Mouse (Mus musculus) thymus, postnatal 0 days (tissue): ENCODE results near the gene Fancd2os. TPM values are rescaled to one million over a fixed set of nuclear protein-coding genes. Genes with fewer than 3 reads are reported as not detected.
A peak's percentile ranks its signal among the peaks of the same experiment; 100 is the strongest.

Experiments
- DNase-seq: peaks from one replicate; pipeline ENCODE4 v3.0.0-alpha.2; 2015; ENCODE audit warnings: low spot score
- polyA plus RNA-seq: library from polyadenylated mRNA; unstranded; fragments of >200 nt; fragmentation: Nextera tagmentation; extraction: Ambion mirVana; gene quantifications from 2 replicates; pipeline ENCODE4 v1.2.1, GENCODE M21; 2015

Fancd2os gene
- polyA plus RNA-seq, 1 experiment from 2014 or later = 0.25 TPM

DNA sequence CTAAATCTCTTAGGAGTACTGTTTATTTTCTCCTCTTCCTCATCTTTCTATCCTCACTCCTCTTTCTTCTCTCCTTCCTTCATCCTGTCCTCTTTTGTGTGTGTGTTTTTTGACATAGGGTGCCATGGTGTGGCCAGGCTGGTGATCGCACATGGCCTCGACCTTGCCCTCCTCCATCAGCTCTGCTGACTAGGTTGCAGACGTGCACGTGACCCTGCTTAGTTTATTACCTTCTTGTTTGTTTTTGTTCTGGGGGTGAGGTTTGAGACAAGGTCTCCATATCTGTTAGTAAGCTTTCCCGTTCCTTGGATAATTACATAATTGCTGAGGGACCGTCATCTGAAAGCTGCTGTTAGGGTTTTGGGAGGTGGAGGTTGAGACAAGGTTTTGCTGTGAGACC is 8.4 kb upstream of the Fancd2os start:
- DNase-seq = no peak

DNA sequence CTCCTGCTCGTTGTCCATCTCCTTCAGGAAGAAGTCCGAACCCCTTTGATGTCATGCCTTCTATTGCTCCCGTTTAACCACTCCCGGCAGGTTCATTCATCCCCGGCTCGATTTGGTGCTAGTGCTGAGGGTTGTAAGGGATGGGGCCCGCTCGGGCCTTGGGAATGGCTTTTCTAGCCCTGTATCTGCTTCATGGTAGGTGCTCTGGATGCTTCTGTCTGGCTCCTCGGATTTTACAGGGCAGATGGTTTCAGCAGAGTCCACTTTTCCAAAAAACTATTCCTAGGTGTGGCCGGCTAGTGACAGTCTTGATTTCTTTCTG is 4.7 kb upstream of the Fancd2os start:
- no peak for DNase-seq

DNA sequence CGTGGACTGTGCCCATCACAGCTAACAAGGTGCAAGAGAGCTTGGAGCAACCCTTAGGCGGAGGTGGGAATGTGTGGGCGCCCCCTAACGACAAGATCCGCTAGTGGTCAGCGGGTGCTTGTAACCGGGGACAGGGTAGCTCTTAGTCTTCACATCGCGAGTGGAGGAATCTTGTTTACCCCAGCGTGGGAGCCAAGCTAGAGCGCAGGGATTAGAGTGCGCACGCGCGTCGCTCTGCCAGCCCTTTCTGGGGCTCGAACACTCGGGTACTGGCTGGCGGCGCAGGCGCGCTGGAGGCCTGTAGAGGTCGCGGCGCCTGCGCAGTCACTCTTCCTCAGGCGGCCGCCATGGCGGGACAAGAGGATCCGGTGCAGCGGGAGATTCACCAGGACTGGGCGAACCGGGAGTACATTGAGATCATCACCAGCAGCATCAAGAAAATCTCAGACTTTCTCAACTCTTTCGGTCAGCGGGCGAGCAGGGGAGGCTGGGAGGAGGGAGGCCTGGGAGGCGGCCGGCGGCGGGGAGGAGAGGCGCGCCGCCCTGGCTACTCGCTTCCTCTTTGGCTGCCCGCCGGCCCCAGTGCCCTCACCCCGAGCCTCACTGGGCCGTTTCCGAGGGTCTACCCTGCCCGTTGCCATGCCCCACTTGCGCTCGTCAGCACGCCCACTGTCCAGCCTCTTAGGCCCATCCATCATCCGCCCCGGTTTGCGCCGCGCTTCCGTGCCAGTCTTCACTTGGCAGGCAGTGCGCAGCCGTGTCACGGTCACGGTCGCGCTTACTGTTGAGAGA is 4.1 kb upstream of the Fancd2os start, which contains the start of gene Brk1:
Gene Brk1 (plus strand): TSS at position 341 of the 792 bp plus-strand sequence.
- peak; percentile 92 for DNase-seq

DNA sequence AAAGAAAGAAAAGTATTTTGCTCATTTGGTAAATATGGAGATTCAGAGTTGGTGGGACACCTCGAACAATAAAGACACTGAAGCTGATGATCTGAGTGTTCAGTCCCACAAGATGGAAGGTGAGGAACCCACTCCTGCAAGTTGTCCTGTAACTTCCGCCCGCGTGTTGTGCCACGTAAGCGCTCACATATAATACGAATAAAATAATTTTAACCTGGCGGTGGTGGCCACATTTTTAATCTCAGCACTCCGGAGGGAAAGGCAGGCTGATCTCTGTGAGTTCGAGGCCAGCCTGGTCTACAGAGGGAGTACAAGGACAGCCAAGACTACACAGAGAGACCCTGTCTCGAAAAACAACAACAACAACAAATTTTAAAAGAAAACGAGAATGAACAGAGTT is 3.5 kb upstream of the Fancd2os start:
- no peak for DNase-seq

DNA sequence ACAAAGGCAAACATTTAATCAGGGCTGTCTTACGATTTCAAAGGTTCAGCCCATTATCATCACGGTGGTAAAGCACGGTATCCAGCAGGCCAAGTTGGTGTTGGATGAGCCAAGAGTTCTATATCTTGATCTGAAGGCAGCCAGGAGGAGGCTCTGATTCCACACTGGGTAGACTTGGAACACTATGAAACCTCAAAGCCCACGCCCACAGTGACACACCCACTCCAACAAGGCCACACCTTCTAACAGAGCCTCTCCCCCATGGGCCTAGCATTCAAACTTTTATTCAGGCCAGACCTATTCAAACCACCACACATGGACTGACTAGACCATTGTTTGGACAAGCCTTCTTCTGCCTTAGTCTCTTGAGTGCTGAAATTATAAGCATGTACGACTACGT is 2.3 kb upstream of the Fancd2os start:
- no peak for DNase-seq

DNA sequence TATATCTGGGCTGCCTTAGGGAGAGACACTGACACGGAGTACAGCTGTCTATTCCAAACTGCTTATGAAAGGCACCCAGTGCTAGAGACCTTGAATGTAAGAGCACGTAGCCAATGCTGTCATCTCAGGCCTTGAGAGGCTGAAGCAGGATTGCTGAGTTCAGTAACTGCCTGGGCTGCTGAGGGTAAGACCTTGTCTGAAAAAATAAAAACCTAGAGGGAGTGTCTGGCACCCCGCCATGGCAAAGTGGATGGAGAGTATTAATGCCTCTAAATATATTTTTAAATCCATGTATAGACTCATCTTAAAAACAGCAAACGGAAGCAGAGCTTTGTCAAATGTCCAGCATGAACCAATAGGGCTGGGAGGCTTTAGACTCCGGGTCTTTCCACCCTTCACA is 682 bp downstream of the Fancd2os start:
- DNase-seq = no peak

DNA sequence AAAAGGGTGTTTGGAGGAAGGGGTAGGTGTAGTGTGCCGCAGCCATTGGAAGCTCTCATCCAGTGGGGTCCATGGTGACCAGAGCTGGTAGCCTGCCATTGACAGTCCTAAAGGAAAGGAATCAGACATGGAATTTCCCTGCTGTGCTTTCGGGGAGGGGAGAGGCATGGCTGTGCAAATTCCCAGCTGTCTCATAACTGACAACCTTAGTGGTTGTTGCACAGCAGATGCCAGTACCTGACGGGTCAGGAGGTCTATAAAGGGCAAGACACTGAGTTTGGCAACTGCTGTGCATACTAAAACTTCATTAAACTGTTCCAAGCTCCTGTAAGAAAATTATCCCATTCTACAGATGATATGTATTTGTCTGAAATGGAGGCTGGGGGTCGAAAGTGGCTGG is 2.6 kb downstream of the Fancd2os start:
- no peak for DNase-seq

DNA sequence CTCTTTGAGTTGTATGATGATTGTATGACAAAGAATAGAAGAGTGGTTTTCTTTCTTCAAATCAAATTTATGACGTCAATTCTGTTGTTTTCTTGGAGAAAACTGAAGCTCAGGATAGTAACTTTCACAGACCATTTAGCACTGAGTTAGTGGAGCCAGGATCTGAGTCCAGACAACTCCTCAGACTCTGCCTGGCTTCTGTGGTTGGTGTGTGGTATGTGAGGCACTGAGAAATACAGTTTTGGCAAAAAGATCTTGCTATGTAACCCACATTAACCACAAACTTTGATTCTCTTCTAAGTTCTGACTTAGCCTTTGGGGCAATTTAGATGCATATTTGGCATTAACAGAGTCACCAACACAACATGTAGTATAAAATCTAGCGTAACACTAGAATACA is 7.9 kb downstream of the Fancd2os start:
- no peak for DNase-seq

DNA sequence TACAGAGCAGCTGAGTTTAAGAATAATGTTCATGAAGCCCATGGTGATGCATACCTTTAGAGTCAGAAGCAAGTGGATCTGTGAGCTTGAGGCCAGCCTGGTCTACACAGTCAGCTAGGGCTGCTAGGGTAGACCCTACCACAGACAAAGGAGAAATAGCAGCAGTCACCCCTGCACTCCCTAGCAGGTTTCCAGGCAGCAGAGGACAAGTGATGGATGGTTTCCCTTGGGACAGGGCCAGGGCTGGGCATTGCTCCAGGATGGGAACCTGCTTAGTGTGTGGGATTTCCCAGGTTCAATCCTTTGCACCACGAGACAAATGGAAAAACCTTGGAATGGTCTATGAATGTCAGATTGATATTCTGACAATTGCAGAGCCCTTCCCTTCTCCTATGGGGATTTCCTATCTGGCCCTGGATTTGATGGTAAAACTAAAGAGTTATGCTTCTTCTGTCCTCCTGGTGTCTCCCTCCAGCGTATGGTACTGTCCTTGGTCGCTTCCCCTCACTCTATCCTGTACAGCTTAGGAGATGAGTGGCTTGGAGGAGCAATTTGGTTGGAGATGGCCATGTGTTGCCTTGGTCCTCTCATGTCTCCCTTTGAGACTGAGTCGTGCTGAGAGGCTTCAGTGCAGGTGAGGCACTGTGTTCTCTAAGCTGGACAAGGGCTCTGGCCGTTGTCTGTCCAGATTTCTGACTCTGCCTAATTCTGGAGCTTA is 13.9 kb downstream of the Fancd2os start:
- no peak for DNase-seq

DNA sequence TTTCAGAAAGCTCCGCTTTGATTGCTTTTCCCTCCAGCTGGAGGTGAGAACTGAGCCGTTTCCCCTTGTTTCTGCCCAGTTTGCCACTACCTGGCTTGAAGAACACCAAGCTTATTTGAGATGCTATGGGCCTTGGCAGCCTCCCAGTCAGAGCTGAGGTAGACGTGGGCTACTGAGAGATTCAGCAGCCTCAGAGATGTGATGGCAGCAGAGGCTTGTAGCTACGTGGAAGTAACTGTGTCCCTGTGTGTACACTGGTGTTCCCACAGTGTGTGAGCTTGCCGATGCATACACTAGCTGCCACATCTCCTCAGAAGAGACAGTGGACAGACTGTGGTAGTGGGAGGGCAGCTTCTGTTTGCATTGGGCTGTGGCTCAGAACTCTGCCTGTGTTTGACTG is 15.4 kb downstream of the Fancd2os start:
- no peak for DNase-seq

DNA sequence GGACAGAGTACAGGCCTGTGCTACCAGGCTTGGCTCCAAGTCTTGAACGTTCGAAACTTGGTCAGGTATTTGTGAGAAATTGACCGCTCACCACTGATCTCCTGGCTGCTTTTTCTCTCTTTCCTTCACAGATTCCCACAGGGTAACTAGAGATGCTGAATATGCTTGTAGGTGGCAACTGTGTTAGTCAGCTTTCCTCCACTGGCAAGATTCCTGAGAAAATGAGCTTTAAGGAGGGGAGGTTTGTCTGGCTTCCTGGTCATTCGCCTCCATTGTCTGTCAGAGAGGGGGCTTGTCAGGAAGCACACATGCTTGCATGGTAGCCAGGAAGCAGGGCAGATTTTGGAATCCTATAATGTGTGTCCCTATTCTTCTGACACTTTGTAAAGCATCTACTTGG is 17.5 kb downstream of the Fancd2os start:
- no peak for DNase-seq

DNA sequence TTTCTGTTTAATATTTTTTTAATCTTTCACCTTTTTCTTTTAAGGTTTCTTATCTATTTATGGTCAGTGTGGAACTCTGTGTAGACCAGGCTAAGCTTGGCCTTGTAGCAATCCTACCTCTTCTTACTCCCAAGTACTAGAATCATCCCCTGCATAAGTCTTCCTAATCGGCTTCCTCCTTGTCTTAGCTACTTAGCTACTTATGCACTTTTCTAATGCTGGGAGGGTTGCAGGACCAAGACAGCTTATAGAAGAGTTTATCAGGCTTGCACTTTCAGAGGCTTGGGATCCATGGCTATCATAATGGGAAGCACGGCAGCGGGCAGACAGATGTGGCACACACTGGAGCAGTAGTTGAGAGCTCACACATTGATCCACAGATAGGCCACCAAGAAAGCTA is 21.2 kb downstream of the Fancd2os start:
- DNase-seq = no peak

DNA sequence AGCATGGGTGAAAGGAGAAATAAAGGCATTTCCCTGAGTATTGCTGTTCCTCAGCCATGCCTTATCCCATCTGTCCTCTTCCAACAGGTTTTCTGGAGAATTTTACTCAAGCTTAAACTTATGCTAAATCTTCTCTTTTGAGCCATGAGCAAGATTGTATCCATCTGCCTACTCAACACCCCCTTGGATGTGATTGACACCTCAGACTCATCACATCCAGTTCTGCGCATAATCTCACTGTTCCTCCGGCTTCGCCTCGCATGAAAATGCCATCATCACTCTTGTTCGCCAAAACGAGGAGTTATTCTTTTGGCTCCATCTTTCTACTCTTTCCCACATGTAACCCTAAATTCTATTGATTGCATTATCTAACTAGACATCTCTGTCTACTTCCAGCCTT is 24.5 kb downstream of the Fancd2os start:
- no peak for DNase-seq

DNA sequence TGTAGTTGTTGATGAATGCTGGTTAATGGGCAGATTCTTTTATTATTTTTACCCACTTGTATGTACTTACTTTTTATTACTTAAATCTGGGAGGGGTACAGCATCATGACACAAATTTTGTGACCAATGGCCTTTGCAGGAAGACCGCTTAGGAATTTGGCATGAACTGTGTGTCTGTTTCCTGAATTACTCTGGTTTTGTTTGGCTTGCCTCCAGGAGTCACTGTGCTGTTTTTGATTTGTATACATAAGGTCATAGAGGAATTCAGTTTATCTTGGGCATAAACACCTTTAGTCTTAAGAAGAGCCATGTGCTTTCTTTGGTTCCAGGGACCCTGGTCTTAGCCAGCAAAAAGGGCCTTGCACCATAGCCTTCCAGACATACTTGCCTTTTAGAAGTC is 36.0 kb downstream of the Fancd2os start:
- no peak for DNase-seq

DNA sequence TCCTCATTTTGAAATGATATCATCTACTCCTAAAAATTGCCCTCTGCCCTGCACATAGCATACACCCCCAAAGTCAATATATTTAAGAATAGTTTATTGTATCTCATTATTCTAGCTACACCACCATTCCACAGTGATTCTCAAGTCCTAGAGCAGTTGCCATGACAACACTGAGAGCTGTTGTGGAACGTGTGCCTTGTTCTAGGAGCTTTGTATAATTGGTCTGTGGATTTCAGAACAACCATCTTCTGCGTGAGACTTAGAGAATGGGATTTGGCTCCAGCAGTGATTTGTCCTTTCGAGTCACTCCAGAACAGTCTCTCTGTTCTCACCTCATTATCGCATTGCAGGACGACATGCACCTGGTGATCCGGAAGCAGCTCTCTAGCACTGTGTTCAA is 40.8 kb downstream of the Fancd2os start:
- no peak for DNase-seq

Other genes with a start within 250 kb of the Fancd2os start
- 37.5 and 39.5 TPM in 2 replicates for gene Tada3, start 222.8 kb downstream of the Fancd2os start, polyA plus RNA-seq
- gene Arpc4, start 222.6 kb downstream of the Fancd2os start, polyA plus RNA-seq = 528 and 562 TPM in 2 replicates
- gene Ttll3, start 211.5 kb downstream of the Fancd2os start, polyA plus RNA-seq = 4.6 and 7.2 TPM in 2 replicates
- 25.3 and 26.7 TPM in 2 replicates for gene Rpusd3, start 181.4 kb downstream of the Fancd2os start, polyA plus RNA-seq
- 0.37 and 1.5 TPM in 2 replicates for gene Cidec, start 165.0 kb downstream of the Fancd2os start, polyA plus RNA-seq
- gene Jagn1, start 158.1 kb downstream of the Fancd2os start, polyA plus RNA-seq = 69.1 and 70.6 TPM in 2 replicates
- gene Il17re, start 142.2 kb downstream of the Fancd2os start, polyA plus RNA-seq = 6.0 and 7.9 TPM in 2 replicates
- gene Il17rc, start 129.3 kb downstream of the Fancd2os start, polyA plus RNA-seq = 5.0 and 6.5 TPM in 2 replicates
- gene Creld1, start 117.4 kb downstream of the Fancd2os start, polyA plus RNA-seq = 9.5 and 10.3 TPM in 2 replicates
- gene Prrt3, start 98.8 kb downstream of the Fancd2os start, polyA plus RNA-seq = 0.17 TPM in 2 replicates
- gene Emc3, start 69.1 kb downstream of the Fancd2os start, polyA plus RNA-seq = 92.3 and 94.4 TPM in 2 replicates
- 10.2 and 11.2 TPM in 2 replicates for gene Fancd2, start 69.0 kb downstream of the Fancd2os start, polyA plus RNA-seq
- gene Brk1, start 4.1 kb upstream of the Fancd2os start, polyA plus RNA-seq = 267 and 274 TPM in 2 replicates
- gene Vhl, start 23.2 kb upstream of the Fancd2os start, polyA plus RNA-seq = 30.7 and 33.1 TPM in 2 replicates
- 2.2 and 2.7 TPM in 2 replicates for gene Irak2, start 37.8 kb upstream of the Fancd2os start, polyA plus RNA-seq
- 1.5 and 1.7 TPM in 2 replicates for gene Tatdn2, start 96.3 kb upstream of the Fancd2os start, polyA plus RNA-seq
- gene Ghrl, start 119.2 kb upstream of the Fancd2os start, polyA plus RNA-seq = 0.59 and 0.81 TPM in 2 replicates
- gene Sec13, start 140.0 kb upstream of the Fancd2os start, polyA plus RNA-seq = 223 and 234 TPM in 2 replicates